Mouse (Mus musculus): ENCODE measurements around the gene Psors1c2.

Psors1c2 gene

DNA sequence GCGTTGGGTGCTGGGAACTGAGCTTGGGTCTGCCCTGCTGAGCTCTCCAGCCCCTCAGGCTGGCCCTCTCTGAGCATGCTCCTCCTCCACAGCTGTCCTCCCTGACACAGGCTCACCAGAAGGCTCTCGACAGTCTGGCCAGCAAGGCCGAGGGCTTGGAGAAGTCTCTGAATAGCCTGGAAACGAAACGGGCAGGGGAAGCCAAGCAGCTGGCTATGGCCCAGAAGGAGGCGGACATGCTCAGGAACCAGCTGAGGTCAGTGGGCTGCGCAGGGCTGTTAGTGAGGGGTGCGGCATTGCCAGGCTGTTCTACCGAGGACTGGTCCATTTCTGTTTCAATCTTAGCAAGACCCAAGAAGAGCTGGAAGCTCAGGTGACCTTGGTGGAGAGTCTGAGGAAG lies 8.6 kb upstream of the Psors1c2 start:
- no peak for DNase-seq

GRCm38 (mm10) chr17:35526644-35527043 lies 6.4 kb upstream of the Psors1c2 start:
- no peak for DNase-seq

- DNase-seq = no peak
These were observed 641 bp upstream of the Psors1c2 start for GRCm38 (mm10) chr17:35532360-35532759.

DNA sequence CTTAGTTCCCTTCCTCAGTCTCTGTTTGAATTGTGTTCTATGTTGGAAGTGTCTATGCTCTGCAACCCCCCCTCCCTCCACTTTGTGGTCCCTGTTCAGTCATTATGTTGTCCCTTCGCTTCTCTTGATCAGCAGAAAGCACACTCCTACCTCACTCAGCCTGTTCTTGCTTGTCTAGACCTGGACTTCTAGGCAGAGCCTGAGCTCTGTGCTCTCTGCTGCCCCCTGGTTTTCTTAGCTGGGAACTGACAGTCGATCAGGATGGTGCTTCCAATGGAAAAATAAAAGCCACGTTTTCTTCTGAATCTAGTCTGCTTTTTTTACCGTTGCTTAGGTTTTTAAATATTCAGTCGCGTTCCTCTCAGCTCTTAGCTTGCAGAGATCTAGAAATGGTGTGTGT lies 1.3 kb downstream of the Psors1c2 start:
- peak; percentile 68 for DNase-seq

DNA sequence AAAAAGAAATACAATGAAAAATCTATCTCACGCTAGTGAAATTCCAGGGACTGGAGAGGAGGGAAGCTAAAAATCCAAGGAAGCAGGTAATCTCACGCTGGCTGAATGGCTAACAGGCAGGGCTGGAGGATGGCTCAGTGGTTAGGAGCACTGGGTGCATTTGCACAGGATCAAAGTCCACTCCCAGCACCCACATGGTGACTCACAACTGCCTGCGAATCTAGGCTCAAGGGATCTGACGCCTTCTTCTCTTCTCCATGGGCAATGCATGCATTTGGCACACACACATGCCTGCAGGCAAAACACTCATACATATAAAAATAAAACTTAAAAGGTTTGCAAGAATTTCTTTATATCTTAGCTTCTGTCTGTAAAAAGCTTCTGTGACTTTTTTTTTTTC lies 4.4 kb downstream of the Psors1c2 start:
- peak; percentile 34 for DNase-seq

DNA sequence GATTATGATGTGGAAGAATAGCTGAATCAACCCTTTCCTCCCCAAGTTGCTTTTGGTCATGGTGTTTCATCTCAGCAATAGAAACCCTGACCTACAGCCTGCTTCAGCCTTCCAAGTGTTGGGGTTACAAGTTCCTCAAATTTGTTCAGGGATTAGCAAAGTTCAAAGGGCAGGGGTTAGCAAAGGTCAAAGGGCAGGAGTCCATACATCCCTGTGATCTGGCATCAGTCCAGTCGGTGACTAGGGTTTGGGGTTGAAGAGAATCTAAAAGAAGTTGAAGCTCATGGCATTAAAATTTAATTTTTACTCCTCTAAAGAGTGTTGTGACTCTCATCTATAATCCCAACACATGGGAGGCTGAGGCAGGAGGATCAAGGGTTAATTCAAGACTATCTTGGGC lies 5.5 kb downstream of the Psors1c2 start:
- no peak for DNase-seq

- no peak for DNase-seq
These were observed 6.5 kb downstream of the Psors1c2 start for GRCm38 (mm10) chr17:35539540-35539939.

- DNase-seq = peak; percentile 36
These were observed 9.9 kb downstream of the Psors1c2 start for GRCm38 (mm10) chr17:35542761-35543411.

DNA sequence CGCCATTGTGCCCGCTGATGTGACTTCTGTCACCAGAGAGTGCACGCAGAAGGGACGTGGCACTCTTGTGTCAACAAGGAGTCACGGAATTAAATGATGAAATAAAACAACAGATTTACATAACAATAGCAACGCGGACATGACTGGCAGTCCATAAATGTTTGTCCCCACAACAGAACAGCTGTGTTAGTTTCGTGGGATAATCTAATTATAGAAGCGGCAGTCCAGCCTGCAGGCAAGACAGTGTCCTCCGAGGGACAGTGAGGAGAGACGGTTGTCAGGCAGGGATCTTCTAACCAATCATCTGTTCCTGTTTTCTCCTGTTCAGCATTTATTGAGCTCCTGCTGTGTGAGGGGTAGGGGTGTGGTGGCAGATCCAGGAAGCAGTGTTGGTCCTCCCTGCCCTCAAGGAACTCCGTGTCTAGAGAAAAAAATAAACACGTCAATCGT lies 10.4 kb downstream of the Psors1c2 start:
- DNase-seq = no peak

DNA sequence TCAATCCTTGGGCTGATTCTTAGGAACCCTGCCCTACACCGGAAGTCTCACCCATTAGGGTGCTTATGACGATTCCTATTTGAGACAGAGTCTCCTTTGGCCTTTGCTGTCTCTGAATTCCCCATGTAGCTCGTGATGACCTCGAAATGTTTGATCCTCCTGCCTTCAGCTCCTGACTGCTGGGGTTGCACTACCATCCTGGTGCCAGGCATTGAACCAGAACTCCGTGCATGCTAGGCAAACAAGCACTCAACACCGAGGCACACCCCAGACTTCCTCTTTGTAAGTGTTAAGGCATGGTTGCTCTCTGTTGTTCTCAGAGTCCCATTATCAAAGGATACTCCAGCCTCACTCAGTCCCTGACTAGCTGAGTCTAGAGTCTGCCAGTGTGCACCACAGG lies 11.0 kb downstream of the Psors1c2 start:
- no peak for DNase-seq

GRCm38 (mm10) chr17:35544680-35545079 lies 11.7 kb downstream of the Psors1c2 start:
- DNase-seq = no peak

- no peak for DNase-seq
These were observed 14.5 kb downstream of the Psors1c2 start for GRCm38 (mm10) chr17:35547465-35547864.

GRCm38 (mm10) chr17:35548636-35549035 lies 15.6 kb downstream of the Psors1c2 start:
- DNase-seq = no peak

DNA sequence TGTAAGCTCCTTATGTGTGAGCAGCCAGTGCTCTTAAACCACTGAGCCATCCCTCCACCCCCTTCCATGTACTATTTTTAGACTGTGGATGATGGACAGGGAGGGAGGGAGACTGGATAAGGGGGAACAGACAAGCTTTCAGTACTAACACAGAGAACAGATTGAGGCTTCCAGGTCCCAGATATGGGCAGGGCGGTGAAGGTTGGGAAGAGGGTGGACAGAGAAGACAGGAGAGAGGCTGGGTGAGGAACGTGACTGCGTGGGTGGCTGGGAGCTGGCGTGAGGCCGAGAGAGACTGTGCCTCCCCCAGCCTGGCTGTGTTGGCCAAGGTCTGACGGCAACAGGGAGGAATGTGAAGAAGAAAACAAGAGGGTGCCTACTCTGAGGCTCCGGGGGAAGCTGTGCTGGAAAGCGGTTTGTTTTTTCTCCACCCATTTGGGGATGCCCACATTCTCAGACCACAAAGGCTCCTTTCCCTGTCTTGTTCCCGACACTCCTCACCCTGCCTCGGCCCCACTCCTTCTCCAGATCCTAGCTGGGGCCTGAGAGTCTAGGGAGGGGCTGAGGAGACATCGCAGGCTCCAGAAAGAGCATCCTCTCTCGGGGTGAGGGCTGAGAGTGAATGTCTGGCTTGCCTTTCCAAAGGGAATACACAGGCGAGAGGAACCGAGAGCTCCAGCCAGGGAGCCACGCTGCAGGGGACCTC lies 16.6 kb downstream of the Psors1c2 start:
- peak; percentile 79 for DNase-seq

DNA sequence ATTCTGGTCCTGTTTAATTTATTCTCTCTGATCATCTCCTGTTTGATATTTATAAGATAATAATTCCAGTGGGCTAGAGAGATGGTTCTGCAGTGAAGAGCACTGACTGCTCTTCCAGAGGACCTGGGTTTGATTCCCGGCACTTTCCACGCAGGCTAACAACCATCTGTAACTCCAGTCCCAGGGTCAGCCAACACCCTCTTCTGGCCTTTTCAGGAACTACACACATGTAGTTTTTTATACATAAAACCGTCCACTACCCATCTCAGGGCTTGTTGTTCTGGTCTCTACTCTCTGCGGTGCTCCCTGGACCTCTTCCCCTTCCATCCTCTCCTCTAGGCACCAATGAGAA lies 17.1 kb downstream of the Psors1c2 start:
- no peak for DNase-seq

GRCm38 (mm10) chr17:35550871-35551270 lies 17.9 kb downstream of the Psors1c2 start:
- DNase-seq = no peak

- no peak for DNase-seq
These were observed 18.9 kb downstream of the Psors1c2 start, which contains the start of gene Cdsn for GRCm38 (mm10) chr17:35551881-35552414. Gene Cdsn, plus strand, starts transcription at chr17:35552128.

GRCm38 (mm10) chr17:35554321-35554720 lies 21.3 kb downstream of the Psors1c2 start:
- DNase-seq = no peak

DNA sequence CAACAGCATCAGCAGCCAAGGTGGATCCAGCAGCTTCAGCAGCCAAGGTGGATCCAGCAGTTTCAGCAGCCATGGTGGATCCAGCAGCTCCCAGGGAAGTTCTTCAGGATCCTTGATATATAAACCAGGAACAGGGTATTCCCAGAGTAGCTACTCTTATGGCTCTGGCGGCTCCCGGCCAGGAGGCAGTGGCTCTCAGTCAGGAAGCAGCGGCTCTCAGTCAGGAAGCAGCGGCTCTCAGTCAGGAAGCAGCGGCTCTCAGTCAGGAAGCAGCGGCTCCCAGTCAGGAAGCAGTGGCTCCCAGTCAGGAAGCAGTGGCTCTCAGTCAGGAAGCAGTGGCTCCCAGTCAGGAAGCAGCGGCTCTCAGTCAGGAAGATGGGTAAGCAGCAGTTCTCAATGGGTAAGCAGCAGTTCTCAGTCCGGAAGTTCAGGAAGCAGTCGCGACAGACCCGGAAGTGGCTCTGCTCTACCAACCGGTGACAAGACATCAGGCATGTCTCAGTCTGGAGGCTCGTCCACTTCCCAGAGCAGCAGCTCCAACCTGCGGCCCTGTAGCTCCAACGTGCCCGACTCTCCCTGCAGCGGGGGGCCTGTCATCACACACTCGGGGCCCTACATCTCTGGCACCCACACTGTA lies 21.9 kb downstream of the Psors1c2 start:
- no peak for DNase-seq

DNA sequence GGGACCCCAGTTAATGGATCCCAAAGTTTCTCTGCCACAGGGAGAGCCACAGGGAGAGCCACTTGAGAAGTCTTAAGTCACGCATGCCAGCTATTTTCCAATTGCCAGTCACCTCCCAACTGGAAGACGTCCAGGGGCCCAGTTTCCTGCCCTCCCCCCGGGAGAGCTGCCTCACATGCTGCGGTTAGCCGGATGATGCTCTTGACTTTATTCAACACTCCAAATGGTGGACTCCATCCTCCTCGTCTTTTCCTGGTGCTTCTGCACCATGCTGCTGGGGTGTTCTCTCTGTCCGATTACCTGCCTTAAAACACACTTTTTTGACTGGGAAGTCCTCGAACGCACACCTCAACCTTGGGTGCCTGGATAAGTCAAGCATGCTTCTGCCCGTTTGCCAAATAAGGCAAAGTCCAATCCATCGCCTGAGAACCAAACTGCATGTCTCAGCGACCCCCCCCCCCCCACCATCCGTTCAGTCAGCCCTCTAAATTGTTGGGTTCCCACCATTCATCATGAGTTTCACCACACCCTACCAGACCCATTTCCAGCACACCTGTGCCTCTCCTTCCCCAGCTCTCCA lies 23.3 kb downstream of the Psors1c2 start:
- DNase-seq = no peak

DNA sequence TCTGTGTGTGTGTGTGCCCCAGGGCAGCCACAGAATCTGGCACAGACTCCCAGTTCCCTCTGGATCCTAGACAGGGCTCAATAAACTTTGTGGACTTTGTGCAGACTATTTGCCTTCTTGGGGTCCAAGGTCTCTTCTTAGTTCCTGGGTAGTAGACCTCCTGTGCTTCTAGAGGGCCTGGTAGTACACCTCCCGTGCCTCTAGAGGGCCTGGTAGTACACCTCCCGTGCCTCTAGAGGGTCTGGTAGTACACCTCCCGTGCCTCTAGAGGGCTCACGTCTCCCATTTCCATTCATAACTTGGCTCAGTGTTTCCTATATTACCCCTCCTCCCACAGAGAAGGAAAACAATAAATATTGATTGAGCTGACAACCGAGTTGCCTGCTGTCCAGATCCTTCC lies 23.8 kb downstream of the Psors1c2 start:
- no peak for DNase-seq

- DNase-seq = no peak
These were observed 24.4 kb downstream of the Psors1c2 start for GRCm38 (mm10) chr17:35557351-35557750.

DNA sequence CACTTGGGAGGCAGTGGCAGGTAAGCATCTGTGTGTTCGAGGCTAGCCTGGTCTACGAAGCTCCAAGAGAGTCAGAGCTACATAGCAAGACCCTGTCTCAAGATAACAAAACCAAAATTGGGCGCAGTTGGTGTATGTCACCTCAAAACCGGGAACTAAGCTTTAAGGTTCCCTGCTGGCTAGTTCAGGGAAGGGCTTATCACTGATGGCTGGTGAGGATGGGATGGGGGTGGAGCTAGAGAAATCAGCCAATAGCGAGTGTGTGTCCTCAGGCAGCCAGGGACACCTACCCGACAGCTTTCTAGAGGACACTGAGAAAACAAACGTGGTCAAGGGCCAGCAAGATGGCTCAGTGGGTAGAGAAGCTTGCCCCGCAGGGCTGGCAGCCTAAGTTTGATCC lies 25.2 kb downstream of the Psors1c2 start:
- DNase-seq = no peak

GRCm38 (mm10) chr17:35567150-35567549 lies 34.1 kb downstream of the Psors1c2 start, which contains the start of gene 2300002M23Rik:
Gene 2300002M23Rik, plus strand, starts transcription at chr17:35567450.
- DNase-seq = no peak

Measured in right cerebral cortex, postnatal 25 days (tissue).